Mouse (Mus musculus): ENCODE results near the gene Wdr95.

Wdr95 gene

GRCm38 (mm10) chr5:149623815-149624675, 95.6 kb downstream of the Wdr95 start:
- DNase-seq (ENCODE audit: low read depth, low spot score) = no peak

GRCm38 (mm10) chr5:149625547-149625946, 97.1 kb downstream of the Wdr95 start:
- no peak for DNase-seq (ENCODE audit: low read depth, low spot score)

- no peak for DNase-seq (ENCODE audit: low read depth, low spot score)
These were observed 106.0 kb downstream of the Wdr95 start for GRCm38 (mm10) chr5:149634409-149635035.

- DNase-seq (ENCODE audit: low read depth, low spot score) = no peak
These were observed 107.1 kb downstream of the Wdr95 start for GRCm38 (mm10) chr5:149635556-149635955.

DNA sequence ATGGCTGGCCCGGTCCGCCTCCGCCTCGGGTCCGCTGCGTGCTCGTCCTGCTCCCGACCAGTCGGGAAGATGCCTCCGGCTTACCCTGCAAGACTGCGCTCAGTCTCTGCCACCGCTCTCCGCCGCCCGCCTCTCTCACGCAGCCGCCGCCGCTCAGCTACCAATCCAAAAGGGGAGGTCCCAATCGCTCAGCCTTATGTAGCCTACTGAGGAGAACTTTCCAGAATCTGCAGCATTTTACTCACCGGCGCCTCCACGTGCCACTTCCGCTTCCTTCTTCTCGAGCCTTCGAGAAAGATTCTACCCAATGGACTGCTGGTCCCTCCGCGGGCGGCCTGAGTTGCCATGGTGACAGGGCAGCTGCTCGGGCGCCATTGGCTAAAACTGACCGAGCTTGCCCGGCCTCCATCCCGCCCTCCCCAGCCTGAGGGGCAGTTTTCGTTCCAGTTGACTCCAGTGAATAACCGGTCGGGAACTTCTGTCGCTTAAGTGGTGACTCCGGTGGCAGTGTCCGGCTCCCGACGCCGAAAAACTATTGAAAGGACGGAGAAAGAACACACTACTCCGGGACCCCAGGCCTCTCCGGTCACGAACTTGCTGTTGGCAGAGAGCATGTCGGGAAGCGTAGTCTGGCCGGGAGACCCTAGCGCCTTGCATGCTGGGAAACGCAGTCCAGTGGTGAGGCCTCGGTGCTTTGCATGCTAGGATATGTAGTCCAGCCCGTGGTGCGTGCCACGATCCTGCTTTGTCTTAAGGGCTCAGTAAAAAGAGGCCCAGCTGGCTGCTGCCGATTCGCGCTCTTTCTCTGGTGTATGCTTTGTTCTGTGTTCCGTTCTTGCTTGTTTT, 107.8 kb downstream of the Wdr95 start, which contains the start of gene Hsph1:
Gene Hsph1 (minus strand): TSS at position 302 of the 846 bp plus-strand sequence.
- peak; percentile 94 for DNase-seq (ENCODE audit: low read depth, low spot score)

GRCm38 (mm10) chr5:149637306-149637705, 108.8 kb downstream of the Wdr95 start:
- no peak for DNase-seq (ENCODE audit: low read depth, low spot score)

DNA sequence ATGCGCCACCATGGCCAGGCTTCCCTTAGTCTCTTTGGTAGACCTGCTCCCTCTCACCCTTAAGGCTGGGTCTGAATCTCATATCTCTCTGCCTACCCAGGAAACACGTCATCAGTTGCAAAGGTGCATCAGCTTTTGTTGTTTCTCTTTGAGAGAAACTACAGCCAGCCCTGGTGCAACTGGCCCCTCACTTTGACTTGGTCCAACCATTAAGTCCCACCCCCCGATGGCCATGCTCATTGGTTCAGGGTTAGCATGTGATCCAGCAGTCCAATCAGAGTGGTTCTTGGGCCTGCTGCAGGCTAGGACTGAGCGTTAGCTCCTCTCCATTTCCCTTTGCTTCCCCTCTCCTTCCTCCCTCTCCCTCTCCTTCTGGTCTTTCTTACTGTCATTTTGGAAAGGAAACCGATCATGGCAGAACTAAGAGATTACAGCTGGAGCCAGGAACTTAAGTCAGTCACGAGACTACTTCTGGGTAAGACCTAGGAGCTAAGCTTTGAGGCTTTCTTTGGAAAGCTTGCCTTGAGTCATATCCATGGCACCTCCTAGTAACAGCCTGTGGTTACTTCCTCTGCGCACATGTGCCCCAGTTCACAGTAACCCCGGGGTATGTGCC, 112.9 kb downstream of the Wdr95 start:
- peak; percentile 88 for DNase-seq (ENCODE audit: low read depth, low spot score)

DNA sequence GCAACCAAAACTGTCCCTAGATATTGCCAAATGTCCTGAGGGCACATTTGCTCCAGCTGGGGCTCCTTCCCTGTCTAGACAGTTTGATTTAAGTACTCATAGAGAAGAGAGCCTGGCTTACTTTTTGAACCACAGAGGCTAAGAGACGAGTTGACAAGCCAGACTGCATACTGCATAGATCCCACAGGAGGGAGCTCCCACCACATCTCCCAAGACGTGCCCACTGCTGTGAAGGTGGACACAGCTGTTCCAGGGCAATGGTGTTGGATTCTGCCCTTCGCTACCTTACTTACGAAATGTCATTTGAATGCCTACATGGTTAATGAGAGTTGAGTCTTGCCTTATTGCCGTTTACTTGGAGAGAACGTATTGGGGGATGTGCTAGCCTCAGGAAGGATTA, 113.9 kb downstream of the Wdr95 start:
- DNase-seq (ENCODE audit: low read depth, low spot score) = no peak

- no peak for DNase-seq (ENCODE audit: low read depth, low spot score)
These were observed 114.5 kb downstream of the Wdr95 start for GRCm38 (mm10) chr5:149642783-149643509.

DNA sequence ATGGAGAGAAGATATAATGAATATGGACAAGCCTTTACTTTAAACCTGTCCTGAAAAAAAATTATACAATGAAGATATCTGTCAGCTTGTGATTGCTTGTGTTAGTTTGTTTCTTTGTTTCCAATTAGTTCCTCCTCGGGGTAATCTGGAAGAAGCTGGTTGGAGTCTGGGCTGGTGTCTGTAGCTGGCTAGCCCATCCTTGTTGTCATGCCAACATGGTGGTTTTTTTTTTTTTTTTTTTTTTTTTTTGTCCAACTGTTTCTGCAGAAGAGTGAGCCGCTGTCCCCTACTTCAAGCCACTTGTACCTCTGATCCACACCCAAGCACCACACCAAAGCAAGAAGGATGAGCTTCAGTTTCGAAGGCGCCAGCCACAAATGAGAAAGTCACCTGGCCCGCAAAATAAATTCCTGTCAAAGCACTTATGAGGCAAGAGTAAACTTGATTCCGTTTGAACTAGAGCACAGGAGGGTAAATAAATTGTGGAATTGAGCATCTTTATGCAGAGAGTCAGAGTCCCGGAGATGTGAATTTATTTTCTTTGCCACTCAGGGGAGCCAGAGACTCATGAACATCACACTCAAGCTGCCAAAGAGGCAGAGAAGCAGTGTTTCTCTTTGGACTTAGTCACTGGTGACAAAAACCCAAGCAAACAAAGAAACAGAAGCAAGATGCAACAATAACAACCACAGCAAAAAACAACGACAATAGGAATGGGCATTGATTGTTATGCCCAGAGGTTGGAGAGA, 119.1 kb downstream of the Wdr95 start:
- DNase-seq (ENCODE audit: low read depth, low spot score) = no peak

GRCm38 (mm10) chr5:149648196-149648595, 119.7 kb downstream of the Wdr95 start:
- no peak for DNase-seq (ENCODE audit: low read depth, low spot score)

DNA sequence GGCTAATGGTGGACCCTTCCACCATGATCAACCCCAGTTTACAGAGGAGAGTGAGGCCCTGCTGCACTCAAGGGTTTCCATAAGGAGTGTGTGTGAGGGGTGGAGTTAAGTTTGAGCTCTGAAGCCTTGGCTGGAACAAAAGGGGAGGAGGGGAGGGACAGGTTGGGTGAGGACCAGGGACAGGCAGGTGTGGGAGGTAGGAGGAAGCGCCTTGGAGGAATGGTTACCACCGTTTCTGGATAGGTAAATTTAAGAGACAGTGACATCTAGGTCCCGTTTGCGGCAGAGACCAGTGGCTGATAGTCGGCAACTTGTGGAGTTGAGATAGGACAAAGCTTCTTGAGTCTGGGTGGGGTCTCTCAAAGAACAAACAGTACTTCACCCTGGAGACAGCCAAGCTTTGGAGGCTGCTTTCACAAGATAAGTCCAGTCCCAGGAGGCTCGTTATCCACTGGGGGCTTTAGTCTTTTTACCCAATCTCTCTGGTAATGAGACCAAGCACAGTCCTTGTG, 120.5 kb downstream of the Wdr95 start:
- no peak for DNase-seq (ENCODE audit: low read depth, low spot score)

- DNase-seq (ENCODE audit: low read depth, low spot score) = no peak
These were observed 121.2 kb downstream of the Wdr95 start for GRCm38 (mm10) chr5:149649499-149650178.

GRCm38 (mm10) chr5:149650179-149650553, 121.7 kb downstream of the Wdr95 start:
- DNase-seq (ENCODE audit: low read depth, low spot score) = no peak

DNA sequence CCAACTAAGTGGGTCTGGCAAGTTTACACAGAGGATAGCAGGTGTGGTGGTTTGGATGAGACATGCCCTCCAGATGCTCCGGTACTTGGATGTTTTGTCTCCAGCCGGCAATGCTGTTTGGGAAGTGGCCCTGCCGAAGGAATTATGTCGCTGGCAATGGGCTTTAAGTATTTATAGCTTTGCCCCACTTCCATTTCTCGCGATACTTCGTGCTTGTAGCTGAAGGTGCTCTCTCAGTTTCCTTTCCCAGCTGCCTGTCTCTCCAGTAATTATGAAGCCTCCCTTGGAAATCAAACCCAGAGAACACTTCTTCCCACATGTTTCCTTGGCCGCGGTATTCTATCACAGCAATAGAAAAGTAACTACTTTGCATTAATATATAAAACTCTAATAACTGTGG, 127.2 kb downstream of the Wdr95 start:
- no peak for DNase-seq (ENCODE audit: low read depth, low spot score)

DNA sequence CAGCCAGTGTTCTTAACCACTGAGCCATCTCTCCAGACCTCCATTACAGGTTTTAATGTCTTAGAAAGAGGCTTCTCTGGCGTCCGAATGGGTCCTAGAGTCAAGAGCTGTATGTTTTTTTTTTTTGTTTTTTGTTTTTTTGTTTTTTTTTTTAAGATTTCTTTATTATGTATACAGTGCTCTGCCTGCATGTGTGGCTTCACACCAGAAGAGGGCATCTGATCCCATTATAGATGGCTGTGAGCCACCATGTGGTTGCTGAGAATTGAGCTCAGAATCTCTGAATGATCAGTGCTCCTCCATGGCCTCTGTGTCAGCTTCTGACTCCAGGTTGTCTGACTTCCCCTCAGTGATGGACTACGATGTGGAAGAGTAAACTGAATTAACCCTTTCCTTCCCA, 129.5 kb downstream of the Wdr95 start:
- DNase-seq (ENCODE audit: low read depth, low spot score) = no peak

- no peak for DNase-seq (ENCODE audit: low read depth, low spot score)
These were observed 130.4 kb downstream of the Wdr95 start for GRCm38 (mm10) chr5:149658741-149659413.

- DNase-seq (ENCODE audit: low read depth, low spot score) = no peak
These were observed 130.9 kb downstream of the Wdr95 start for GRCm38 (mm10) chr5:149659414-149659780.

DNA sequence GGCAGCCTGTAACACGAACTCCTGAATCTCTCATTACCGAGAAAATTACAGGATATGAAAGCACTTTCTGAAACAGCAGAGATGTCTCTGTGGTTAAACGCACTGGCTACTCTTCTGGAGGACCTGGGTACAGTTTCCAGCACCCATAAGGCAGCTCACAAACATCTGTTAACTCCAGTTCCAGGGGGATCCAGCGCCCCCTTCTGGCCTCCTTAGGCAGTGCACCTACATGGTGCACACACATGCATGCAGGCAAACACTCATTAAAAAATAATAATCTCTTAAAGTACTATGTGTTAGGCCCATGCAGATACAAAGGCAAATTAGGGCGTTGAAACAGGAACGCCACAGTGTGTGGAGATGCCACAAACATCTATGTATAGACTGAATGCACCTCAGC, 132.9 kb downstream of the Wdr95 start:
- no peak for DNase-seq (ENCODE audit: low read depth, low spot score)
